Mouse (Mus musculus) heart, postnatal 36 days (tissue): ENCODE data around the gene Heatr5b. TPM values are rescaled to one million over a fixed set of nuclear protein-coding genes. Genes with fewer than 3 reads are reported as not detected.
A peak's percentile ranks its signal among the peaks of the same experiment; 100 is the strongest.

Experiments
- DNase-seq, 2 experiments: peaks; one replicate each; pipeline ENCODE4 v3.0.0; 2021 to 2022
- intact Hi-C: fragments of 180-260 bp; cut with DNase I; formaldehyde crosslinking; loops from one replicate; pipeline ENCODE4 v1.15.1; 2025
- total RNA-seq, 2 experiments: library from RNA; stranded (reverse); gene quantifications; 2 replicates each; pipeline ENCODE4 v1.2.3; 2021

The Heatr5b gene
- total RNA-seq, 2 experiments from 2014 or later = 42.5 to 44.8 TPM

- intact Hi-C loops = no loop called here
- no peak for DNase-seq
Measured at GRCm38 (mm10) chr17:78769341-78769740, 65.8 kb downstream of the Heatr5b start.

DNA sequence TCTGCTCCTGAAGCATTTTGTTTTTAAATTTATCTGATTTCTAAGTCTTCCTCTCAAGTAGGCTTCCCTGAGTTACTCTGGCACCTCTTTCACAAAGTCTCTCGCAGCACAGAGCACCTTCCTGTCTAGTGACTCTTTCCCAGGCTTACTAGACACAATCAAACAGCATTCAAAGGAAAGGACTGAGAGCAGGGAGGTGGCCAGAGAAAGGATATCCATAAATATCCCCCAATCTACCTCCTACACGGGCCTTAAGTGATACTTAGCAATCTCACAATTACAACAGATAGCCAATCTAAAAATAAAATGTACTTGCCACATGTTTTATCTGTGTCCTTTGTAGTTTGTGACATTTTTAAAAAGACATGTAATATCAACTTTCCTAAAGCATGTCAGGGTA, 66.2 kb downstream of the Heatr5b start:
- intact Hi-C loops = no loop called here

DNA sequence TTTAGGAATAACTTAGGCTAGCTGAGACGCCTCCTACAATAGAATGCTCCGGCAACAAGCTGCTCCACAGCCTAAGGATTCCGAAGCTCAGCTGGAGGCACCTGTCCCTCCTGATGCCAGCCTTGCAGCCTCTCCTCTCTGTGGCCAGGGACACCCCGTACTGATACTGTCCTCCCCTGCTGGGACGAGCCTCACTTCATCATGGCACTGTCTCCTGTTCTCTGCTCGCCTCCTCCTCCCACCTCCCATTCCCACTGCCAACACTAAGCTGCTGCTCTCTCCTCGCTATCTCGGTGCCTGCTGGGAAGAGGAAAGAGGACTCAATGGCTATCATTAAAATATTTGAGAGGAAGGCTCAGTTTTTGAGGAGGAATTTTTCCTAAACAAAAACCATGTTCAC, 67.6 kb downstream of the Heatr5b start:
- intact Hi-C loops = loop anchor here (2.0 kb wide), 1 partner anchor 31 kb away; the partner anchor contains the start of gene Strn
- no peak for DNase-seq

More for the DNA sequence above, 66.2 kb downstream of the Heatr5b start:
- DNase-seq = no peak

GRCm38 (mm10) chr17:78766084-78766483, 69.1 kb downstream of the Heatr5b start:
- no peak for DNase-seq
- intact Hi-C loops = loop anchor here (2.0 kb wide), 1 partner anchor 29 kb away; the partner anchor contains the start of gene Strn

DNA sequence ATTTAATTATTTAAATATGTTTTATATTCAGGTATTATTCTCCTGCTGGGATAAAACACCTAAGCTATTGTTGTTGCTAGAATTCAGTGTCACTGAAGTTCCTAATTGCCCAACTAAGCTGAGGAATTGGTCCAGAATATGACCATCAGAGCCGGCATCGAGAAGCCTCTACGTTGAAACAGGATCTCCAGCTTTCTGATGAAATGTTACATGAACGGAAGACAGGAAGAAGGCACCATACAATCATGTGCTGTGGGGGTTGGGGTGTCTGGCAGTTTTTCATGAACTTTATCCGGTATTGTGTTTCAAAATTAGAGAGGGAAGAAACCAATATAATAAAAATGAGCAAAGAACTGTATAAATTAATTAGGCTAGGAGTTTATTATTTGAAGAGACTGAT, 71.9 kb downstream of the Heatr5b start:
- intact Hi-C loops = no loop called here
- DNase-seq = no peak

GRCm38 (mm10) chr17:78752938-78753655, 82.1 kb downstream of the Heatr5b start:
- no peak for DNase-seq
- intact Hi-C loops = no loop called here

- no peak for DNase-seq
- intact Hi-C loops = no loop called here
Measured at GRCm38 (mm10) chr17:78752064-78752463, 83.1 kb downstream of the Heatr5b start.

GRCm38 (mm10) chr17:78748440-78748839, 86.7 kb downstream of the Heatr5b start:
- no peak for DNase-seq
- intact Hi-C loops = no loop called here

DNA sequence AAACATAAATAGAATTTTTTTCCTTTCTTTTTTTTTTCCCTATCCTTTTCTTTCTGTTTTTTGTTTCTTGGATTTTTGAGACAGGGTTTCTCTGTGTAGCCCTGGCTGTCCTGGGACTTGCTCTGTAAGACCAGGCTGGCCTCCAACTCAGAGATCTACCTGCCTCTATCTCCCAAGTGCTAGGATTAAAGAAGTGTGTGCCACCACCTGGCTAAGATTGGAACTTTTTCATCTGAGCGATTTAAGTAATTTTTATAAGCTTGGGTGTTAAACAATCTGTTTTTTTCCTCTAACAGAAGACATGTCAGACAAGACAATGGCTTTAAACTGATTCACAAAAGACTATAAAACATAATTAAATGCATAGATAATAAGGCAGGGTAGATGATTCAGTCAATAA, 96.7 kb downstream of the Heatr5b start:
- intact Hi-C loops = loop anchor here (5.0 kb wide), 2 partner anchors 61 to 94 kb away; no protein-coding TSS in a partner anchor
- DNase-seq = no peak

GRCm38 (mm10) chr17:78737771-78738170, 97.4 kb downstream of the Heatr5b start:
- intact Hi-C loops = loop anchor here (2.0 to 5.0 kb wide), 3 partner anchors 29 to 95 kb away; no protein-coding TSS in a partner anchor
- no peak for DNase-seq

GRCm38 (mm10) chr17:78737096-78737495, 98.1 kb downstream of the Heatr5b start, which contains the start of gene Strn:
Strn (minus strand) TSS chr17:78737196.
- intact Hi-C loops = loop anchor here (2.0 to 5.0 kb wide), 3 partner anchors 30 to 95 kb away; no protein-coding TSS in a partner anchor

GRCm38 (mm10) chr17:78736473-78736988, 98.6 kb downstream of the Heatr5b start:
- DNase-seq = peak; percentile 100
- intact Hi-C loops = loop anchor here (2.0 to 5.0 kb wide), 3 partner anchors 30 to 96 kb away; no protein-coding TSS in a partner anchor

More at GRCm38 (mm10) chr17:78737096-78737495, 98.1 kb downstream of the Heatr5b start, which contains the start of gene Strn:
- no peak for DNase-seq

GRCm38 (mm10) chr17:78735731-78736472, 99.3 kb downstream of the Heatr5b start:
- intact Hi-C loops = loop anchor here (2.0 to 5.0 kb wide), 3 partner anchors 31 to 96 kb away; no protein-coding TSS in a partner anchor
- DNase-seq = peak; percentile 24 to 39

- intact Hi-C loops = loop anchor here (5.0 kb wide), 3 partner anchors 58 to 133 kb away; no protein-coding TSS in a partner anchor
- no peak for DNase-seq
Measured at GRCm38 (mm10) chr17:78734806-78735205, 100.4 kb downstream of the Heatr5b start.

GRCm38 (mm10) chr17:78732056-78732455, 103.1 kb downstream of the Heatr5b start:
- DNase-seq = no peak
- intact Hi-C loops = loop anchor here (5.0 kb wide), 1 partner anchor 130 kb away; no protein-coding TSS in a partner anchor

- intact Hi-C loops = no loop called here
Measured at GRCm38 (mm10) chr17:78726746-78727449, 108.3 kb downstream of the Heatr5b start.

DNA sequence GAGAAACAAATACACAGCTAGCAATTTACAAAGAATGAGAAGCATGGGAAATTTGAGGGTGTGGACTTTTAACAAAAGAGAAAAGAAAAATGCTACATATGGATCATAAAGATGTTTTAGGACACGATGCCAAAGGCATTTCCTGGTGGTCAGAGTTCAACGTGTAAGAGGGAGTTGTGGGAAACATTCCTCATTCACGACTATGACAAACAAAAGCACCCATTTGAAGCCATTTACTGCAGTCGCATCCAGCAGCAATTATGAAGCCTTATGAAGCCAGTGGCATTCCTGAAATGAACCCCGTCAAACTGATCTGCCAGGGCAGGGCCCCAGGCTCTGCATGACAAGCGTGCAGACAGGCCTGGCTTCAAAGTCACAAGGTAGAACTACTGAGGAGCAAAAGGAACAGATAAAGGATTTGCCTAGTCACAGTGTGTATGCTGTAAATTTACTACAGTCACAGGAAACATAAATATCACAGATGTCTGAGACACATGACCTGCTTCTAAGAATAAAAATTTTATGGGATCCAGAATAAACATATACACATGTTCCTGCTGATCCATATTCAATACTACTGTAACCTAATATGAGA, 110.6 kb downstream of the Heatr5b start:
- intact Hi-C loops = no loop called here
- DNase-seq = no peak

More at GRCm38 (mm10) chr17:78726746-78727449, 108.3 kb downstream of the Heatr5b start:
- no peak for DNase-seq

DNA sequence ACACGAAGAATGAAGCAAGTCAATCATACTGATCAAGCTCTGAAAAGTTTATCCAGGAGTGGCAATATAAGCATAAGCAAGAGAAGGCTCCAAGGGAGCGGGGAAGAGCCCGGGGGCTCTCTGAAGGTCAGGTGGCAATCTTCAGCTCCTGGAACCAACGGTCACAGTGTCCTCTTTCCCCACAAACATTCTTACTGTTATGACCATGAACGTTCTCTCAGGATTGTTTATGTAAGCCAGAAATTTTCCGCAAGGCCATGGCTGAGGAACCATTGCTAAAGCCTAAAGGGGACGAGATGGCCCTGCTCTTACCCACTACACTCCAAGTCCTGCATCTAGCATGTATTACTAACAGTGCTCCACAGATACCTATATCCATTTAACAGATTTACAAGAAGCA, 113.5 kb downstream of the Heatr5b start:
- intact Hi-C loops = no loop called here
- no peak for DNase-seq

DNA sequence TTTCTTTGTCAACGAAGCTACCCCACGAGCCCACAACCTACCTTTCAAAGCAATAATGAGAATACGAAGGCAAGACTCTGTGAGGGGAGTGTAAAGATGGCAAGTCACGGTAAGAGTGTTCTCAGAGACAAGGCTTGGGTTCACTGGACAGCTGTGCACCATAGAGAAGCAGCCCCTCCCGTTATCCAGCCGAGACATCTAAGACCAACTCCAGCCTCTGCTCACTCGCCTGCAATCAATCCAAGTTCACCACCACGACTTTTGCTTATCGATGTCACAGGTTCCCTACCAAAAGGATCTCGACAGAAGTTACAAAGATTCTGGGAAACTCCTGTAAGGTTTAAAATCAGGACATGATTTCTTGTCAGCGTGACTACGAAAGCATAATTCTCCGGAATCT, 116.1 kb downstream of the Heatr5b start:
- intact Hi-C loops = no loop called here

GRCm38 (mm10) chr17:78710258-78710657, 124.9 kb downstream of the Heatr5b start:
- no peak for DNase-seq
- intact Hi-C loops = no loop called here

More for the DNA sequence above, 116.1 kb downstream of the Heatr5b start:
- DNase-seq = no peak
